Mouse (Mus musculus): ENCODE measurements around the gene Asb15.
A peak's percentile ranks its signal among the peaks of the same experiment; 100 is the strongest.

The Asb15 gene

GRCm38 (mm10) chr6:24528064-24528243 is at the start of gene Asb15:
Gene Asb15, plus strand, starts transcription at chr6:24528144.
- DNase-seq, result no peak

GRCm38 (mm10) chr6:24486530-24486929 is 41.4 kb upstream of the Asb15 start:
- no peak for DNase-seq

- DNase-seq, result peak; percentile 30
Measured at GRCm38 (mm10) chr6:24490341-24490740, 37.6 kb upstream of the Asb15 start.

GRCm38 (mm10) chr6:24504141-24504540 is 23.8 kb upstream of the Asb15 start:
- no peak for DNase-seq

GRCm38 (mm10) chr6:24514552-24515284 is 13.2 kb upstream of the Asb15 start, which contains the start of gene Iqub:
Gene Iqub, minus strand, starts transcription at chr6:24515067.
- DNase-seq, result peak; percentile 75

GRCm38 (mm10) chr6:24516197-24516596 is 11.7 kb upstream of the Asb15 start:
- peak; percentile 69 for DNase-seq

- DNase-seq, result no peak
Measured at GRCm38 (mm10) chr6:24525705-24526104, 2.2 kb upstream of the Asb15 start.

- peak; percentile 96 for DNase-seq
Measured at GRCm38 (mm10) chr6:24527155-24528063, 535 bp upstream of the Asb15 start, which contains the start of gene Ndufa5. Gene Ndufa5, minus strand, starts transcription at chr6:24528013.

- peak; percentile 83 for DNase-seq
Measured at GRCm38 (mm10) chr6:24530166-24530565, 2.2 kb downstream of the Asb15 start.

- no peak for DNase-seq
Measured at GRCm38 (mm10) chr6:24530711-24531420, 2.9 kb downstream of the Asb15 start.

GRCm38 (mm10) chr6:24532804-24533203 is 4.9 kb downstream of the Asb15 start:
- DNase-seq, result no peak

- no peak for DNase-seq
Measured at GRCm38 (mm10) chr6:24538435-24538834, 10.5 kb downstream of the Asb15 start.

- DNase-seq, result no peak
Measured at GRCm38 (mm10) chr6:24540106-24540505, 12.2 kb downstream of the Asb15 start.

- DNase-seq, result peak; percentile 54
Measured at GRCm38 (mm10) chr6:24542393-24542792, 14.4 kb downstream of the Asb15 start.

- DNase-seq, result no peak
Measured at GRCm38 (mm10) chr6:24543119-24543591, 15.2 kb downstream of the Asb15 start.

GRCm38 (mm10) chr6:24546716-24547420 is 18.9 kb downstream of the Asb15 start:
- no peak for DNase-seq

- DNase-seq, result no peak
Measured at GRCm38 (mm10) chr6:24549801-24550200, 21.9 kb downstream of the Asb15 start.

- no peak for DNase-seq
Measured at GRCm38 (mm10) chr6:24552046-24552445, 24.1 kb downstream of the Asb15 start.

- DNase-seq, result peak; percentile 26
Measured at GRCm38 (mm10) chr6:24554427-24555086, 26.6 kb downstream of the Asb15 start.

- no peak for DNase-seq
Measured at GRCm38 (mm10) chr6:24555488-24555887, 27.5 kb downstream of the Asb15 start.

GRCm38 (mm10) chr6:24564081-24564480 is 36.1 kb downstream of the Asb15 start:
- DNase-seq, result no peak

GRCm38 (mm10) chr6:24564886-24565285 is 36.9 kb downstream of the Asb15 start:
- DNase-seq, result no peak

Data from lung, postnatal 36 days (tissue).